Mouse (Mus musculus): ENCODE measurements at regions not wholly inside any gene's neighbourhood (a gene's known extent, or its start where the extent isn't known, plus 50 kb on each side); places are given as distances from the start of the nearest gene placed in this dataset.

DNA sequence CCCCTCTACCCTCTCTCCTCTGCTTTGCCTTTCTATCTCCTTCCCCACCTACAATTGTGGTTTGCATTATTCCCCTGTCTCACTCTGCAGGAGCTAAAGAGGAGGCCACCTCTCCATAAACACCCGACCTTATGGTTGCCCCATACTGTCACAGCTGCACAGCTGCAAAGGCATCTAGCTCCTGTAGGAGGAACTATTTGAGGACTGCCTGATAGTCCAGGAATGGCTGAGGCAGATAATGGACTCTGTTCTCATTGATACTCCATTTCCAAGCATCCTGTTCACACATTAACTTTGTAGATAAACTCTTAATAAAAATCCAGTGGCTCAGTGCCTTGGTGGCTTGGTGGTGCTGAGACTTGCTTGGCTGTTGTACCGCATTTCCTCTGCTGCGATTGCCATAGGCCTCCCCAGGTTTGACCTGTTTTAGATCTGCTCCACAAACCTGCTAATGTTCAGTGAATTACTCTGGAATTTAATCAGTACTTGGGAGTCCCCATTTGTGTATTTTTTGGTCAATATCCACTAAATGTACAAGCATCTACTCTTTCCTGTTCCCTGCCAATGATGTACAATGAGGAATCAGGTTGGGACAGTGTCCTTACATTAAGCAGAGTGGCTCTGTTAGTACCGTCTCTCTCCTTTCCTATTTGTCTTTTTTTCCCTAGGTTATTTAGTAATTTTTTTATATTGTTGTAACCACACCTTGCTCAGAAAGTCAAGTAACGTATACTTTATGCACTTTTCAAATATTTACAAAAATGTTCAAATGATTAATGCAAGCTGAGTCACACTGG is 920.9 kb downstream of the Efna5 start:
- TF ChIP-seq EP300 (IDR thresholded peaks at IDR 0.05; ENCODE audit: low read depth) (peak; percentile 82), CTCF (IDR thresholded peaks at IDR 0.05; ENCODE audit: low read depth) (0 out of 2 replicates have a peak, but pooled peaks have one; percentile 11)

Measured in liver, postnatal 0 days (tissue).